Mouse (Mus musculus): ENCODE results near the gene Cd300ld5.
"Not testable (repeated sequence)": the region's sequence is repeated elsewhere in the genome, so short reads cannot be mapped to it uniquely, and the experiment has no call there.

The Cd300ld5 gene

DNA sequence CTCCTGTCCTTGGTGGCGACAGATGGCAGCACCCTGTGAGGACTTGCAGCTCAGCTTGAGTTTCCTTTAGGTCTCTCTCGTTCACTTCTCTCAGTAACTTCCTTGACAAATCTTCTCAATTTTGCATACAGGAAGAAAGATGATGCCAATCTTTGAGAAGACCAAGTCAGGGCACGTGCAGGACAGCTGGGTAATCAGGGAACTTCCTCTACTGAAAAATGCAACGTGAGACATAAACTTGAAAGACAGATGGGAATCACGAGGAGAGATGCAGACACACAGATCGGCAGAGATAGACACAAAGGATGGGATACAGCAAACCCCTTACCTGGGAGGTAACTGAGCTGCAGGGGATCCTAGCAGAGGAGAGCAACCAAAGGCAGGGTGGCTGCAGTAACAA, at the start of gene Cd300ld5:
Gene Cd300ld5, minus strand, starts transcription at position 101 of the 400 bp plus-strand sequence.
- not testable (repeated sequence) for DNase-seq

DNA sequence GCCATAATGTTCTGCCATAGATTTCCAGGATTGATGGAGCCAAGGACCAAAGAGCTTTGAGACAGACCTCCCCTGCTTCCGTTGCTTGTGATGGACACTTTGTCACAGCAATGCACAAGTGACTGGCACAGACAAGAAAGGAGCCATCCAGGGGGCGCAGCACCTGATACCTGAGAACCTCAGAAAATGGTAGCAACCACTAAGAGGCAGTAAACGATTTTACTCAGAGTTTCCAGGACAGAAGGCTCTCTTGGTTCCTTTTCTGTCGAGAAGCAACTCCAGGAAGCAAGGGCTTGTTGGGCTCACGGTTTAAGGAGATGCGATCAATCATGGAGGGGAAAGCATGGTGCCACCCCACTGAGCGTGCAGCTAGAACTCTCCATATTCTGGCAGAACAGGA, 48.6 kb upstream of the Cd300ld5 start:
- no peak for DNase-seq

- DNase-seq, result no peak
These were observed 47.5 kb upstream of the Cd300ld5 start for GRCm38 (mm10) chr11:115085064-115085463.

GRCm38 (mm10) chr11:115084595-115084994, 47.0 kb upstream of the Cd300ld5 start:
- DNase-seq, result no peak

DNA sequence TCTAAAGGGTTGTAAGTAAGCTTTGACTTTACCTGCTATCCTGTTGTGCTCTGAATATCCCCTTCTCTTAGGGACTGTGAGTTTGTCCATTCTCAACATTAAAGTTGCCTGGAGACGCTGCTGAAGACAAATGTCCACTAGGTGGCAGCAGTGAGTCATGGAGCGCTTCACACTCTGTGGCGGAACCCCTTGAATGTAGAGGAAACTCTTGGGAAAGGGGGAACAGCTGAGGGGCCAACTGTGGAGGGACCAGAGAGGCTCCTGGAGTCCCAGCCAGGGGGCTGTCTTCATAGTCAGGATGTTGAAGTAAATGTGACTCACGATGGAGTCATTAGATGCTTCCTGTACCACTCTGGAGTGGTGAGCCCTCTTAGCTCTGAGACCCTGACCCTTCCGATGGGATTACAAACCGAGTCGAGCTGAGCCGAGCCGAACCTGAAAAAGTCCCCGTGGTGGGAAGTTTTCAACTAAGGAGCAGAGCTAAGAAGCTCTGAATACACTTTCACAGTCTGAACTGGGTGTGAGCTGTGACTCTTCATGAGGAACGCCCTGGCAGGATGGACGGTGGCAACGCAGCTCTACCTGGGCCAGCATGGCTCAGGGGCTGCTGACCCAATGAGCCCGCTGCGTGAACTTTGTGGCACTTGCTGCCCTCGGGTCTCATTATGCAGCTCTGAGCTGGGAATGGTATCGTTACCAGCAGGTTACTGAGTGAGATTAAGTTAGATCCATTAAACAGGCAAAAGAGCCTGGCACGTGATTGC, 46.0 kb upstream of the Cd300ld5 start:
- DNase-seq, result peak; percentile 67

- DNase-seq, result no peak
These were observed 44.6 kb upstream of the Cd300ld5 start for GRCm38 (mm10) chr11:115082196-115082595.

- DNase-seq, result no peak
These were observed 43.8 kb upstream of the Cd300ld5 start for GRCm38 (mm10) chr11:115081373-115081772.

- peak; percentile 53 for DNase-seq
These were observed 43.3 kb upstream of the Cd300ld5 start for GRCm38 (mm10) chr11:115080886-115081285.

DNA sequence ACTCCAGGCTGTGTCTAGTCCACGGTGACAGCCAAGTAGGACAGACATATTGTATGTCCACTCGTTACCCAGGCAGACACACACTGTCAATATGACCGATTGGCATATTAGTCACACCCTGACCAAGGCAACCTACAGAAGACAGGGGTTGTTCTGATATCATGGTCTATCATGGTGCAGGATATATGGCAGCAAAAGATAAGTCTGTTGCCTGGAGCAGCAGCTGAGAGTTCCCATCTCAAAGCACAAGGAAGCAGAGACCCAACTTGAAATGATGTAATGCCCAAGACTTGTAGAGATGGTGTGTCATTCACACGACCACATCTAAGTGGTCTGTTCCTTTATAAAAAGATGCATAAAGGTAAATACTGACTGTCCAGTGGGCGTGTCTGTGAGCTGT, 41.1 kb upstream of the Cd300ld5 start:
- no peak for DNase-seq

GRCm38 (mm10) chr11:115077436-115077835, 39.9 kb upstream of the Cd300ld5 start:
- DNase-seq, result no peak

- no peak for DNase-seq
These were observed 38.3 kb upstream of the Cd300ld5 start for GRCm38 (mm10) chr11:115075859-115076258.

DNA sequence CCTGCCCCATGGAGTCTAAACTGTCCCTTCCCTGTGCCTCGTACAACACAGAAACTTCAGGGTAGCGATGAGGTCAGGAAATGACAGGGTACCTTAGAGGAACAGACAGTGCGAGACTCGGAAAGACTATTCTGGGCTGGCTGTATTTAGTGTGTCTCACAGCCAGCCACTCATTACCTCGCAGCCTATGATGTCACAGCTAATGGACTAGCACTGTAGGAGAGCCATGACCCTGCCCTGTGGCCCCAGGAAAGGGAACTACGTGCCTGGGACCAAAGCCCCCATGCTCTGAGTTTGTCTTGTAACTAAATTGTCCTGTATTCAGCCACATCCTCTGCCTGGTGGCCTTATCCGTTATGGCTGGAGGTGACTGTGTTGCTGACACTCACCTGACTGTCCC, 37.8 kb upstream of the Cd300ld5 start:
- DNase-seq, result no peak

DNA sequence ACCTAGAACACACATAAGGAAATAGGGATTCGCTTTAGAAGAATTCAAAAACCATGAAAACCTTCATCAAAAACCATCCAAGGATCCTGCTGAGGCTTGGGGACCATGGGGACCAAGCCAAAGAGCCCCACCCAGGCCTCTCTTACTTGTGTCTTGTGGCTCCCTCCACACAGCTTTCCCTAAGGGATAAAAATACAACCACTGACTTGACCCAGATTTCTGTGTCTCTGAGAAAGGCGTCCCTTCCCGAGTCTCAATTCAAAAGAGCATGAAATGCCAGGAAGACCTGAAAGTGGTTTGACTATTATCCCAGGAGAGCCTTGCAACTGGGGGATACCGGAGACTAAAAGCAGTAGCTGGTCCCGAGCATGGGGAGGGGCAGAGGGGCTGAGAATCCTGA, 35.4 kb upstream of the Cd300ld5 start:
- DNase-seq, result no peak

DNA sequence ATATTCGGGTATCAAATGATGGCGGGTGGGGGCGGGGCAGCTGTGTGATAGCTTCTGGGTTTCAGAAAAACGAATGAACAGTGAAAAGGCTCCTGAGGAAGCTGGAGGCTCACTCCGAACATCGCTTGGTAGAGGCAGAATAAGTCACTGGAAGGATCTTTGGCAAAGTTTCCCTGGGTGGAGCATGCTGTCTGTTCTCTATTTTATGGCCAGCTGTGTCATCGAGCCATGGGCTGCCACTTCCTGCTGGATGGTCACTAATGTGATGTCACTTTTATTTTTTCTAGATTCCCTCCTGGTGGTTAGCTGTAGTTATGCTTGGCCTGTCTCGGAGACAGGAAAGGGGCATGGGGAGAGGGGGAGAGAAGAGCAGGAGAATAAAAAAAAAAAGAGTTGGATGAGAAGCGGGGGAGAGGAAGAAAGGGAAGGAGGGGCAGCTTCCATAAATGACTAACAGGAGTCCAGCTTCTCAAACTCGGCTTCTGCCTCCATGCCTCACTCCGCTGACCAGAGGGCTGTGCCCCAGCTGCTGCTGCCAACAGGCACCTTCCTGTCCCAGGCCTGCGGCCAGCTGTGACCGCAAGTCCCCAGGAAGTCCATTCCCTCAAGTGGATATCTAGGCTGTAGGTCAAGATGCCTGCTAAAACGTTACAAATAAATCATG, 34.2 kb upstream of the Cd300ld5 start:
- peak; percentile 55 for DNase-seq

DNA sequence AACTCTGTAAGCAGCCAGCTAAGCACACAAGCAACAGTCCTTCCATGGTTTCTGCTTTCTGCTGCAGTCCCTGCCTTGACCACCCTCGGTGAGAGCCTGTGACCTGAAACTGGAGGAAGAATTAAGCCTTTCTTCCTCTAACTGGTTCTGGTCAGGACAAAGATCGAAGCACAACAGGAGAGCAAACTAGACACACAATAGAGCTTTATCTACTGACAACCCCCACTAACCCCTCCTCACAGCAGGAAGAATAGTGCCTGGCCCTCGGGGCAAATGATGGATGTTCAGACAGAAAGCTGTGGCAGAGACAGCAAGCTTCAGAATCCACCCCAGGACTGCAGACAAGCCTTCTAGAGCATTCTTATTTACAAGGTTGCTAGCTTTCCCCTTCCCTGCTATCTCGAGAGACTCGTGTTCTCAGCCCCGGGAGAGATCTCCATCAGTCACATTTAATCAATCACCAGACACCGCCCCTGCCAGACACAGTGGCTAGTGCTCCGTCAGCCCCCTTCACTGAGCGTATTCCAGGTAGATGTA, 33.5 kb upstream of the Cd300ld5 start:
- no peak for DNase-seq

DNA sequence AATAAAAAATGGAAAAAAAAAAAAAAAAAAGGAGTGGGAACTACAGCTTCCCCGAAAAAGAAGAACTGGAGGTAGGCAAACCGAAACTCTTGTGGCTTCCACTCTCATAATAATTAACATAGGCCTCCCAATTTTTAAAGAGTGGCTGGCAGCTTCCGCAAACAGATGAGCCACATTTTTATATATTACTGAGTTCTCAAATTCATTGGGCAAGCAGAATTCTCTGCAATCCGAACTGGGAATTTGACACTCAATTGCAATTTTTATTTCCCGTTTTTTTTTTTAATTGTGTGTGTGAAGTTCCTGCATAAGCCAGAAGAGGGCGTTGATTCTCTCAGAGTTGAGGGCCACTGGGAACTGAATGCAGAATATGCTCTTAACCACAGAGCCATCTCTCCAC, 29.2 kb upstream of the Cd300ld5 start:
- no peak for DNase-seq

DNA sequence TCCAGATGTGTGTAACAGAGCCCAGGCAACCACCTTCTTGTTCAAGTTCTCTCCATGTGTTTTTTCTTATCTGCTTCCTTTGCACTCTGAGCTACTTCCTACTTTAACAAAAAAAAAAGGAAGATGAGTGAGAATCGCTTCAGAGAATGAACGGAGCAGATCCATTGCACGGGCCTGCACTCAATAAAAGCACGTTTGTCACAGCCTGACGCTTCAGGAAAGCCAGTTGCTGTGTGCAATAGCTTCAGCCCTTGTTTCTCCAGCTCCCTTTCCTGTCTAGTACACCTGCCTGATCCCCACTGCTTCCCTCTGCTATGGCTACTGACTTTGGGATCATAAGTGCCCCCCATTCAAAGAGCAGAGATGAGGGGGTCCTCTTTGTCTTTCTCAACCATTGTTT, 24.5 kb upstream of the Cd300ld5 start, which contains the start of gene Cd300e:
Gene Cd300e, minus strand, starts transcription at position 101 of the 400 bp plus-strand sequence.
- DNase-seq, result no peak

DNA sequence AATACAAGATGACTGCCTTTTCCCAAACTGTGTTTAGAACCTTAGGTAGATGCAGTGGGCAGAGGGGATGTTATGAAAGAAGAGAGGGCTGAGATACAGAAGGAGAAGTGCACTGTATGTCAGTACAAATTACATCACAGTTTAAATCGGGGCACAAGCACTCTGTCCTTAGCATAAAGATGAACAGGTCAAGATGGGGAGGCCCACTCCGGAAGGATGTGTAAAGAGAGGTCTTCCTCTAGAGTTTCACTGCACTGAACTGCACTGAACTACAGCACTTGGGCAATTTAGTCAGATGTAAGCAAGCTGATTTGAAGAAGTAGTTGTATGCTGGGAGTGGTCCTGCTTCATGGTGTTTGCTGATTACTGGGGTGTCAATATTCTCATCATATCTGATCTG, 22.2 kb upstream of the Cd300ld5 start:
- DNase-seq, result no peak

DNA sequence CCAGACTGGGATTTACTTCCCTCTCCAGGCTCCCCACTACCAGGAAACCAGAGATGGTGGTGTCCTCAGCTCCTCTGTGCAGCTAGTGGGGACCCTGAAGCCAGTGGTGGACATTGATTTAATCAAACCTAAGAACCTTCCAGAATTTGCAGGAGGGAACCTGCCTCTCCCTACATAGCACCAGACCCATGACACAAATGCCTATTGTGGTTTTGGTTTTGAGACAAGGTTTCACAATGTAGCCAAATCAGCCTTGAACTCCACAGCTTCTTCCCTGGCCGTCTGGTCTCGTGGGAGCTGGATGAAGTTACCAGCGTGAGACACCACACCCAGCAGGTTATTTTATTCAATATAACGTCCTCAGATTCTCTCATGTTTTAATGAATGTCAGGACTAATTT, 21.1 kb upstream of the Cd300ld5 start:
- DNase-seq, result no peak

DNA sequence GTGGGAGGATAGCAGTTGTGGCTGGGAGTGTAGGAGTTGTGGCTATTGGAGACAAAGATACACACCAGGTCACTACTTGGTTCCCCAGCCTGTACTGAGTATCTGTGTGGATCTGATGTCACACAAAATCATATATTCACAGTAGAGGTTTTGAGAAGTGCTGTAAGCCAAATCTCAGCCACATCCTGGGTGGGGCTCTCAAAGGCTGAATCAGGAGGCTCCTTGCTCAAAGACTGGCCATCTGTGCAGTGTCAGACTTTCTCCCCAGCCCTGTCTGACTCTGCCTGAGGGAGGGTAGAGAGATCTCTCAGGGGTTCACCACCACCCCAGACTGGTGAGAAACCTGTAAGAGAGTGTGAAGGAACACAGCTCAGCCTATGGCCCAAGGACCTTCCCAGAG, 17.0 kb upstream of the Cd300ld5 start:
- no peak for DNase-seq

DNA sequence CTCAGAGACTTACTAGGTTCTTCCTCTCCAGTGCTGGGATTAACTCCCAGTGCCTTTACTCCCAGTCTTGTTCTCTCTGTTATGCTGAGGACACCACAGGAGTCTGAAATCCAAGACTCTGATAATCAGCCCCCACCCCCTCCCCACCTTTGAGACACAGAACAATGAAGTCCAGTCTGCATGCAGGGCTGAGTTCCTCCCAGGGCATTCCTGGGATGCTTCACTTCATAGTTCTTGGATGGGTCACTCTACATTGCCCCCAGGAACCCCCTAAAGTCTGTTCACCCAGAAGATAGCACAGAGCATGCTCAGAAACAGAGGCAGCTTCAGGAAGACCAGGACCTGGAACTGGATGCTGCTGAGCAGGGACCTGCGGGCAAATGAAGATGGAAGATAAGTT, 15.4 kb upstream of the Cd300ld5 start:
- no peak for DNase-seq

- peak; percentile 66 for DNase-seq
These were observed 14.6 kb upstream of the Cd300ld5 start for GRCm38 (mm10) chr11:115052206-115052605.

DNA sequence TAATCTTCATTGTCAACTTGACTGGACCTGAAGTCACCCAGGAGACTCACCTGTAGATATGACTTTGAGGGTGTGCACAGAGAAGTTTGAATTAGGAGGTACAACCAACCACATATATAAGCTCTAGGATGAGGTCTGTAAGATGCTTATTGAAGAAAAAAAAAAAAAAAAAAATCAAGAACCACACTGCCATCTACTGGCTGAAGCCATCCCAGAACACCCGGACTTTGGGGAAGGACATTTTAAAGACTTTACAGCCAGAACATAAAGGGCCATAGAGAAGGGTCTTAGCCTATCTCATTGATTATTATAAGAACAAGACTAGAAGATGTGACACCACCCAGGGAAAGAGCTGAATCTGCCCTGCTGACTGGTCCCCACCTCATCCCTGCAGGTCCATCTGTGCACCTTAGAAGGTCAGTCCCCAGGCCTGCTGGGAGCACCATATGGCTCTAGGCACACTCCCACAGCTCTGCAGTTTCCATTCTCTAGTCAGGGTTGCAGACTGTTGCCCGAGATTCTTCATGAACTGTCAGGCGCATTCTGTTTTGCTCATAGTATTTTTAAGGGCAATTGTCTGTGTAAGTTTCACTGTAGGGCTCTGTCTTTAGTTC, 11.8 kb upstream of the Cd300ld5 start:
- DNase-seq, result no peak

GRCm38 (mm10) chr11:115048259-115048658, 10.7 kb upstream of the Cd300ld5 start, which contains the start of gene Cd300ld3:
Cd300ld3 (minus strand) TSS chr11:115048409.
- no peak for DNase-seq

Measured in kidney, postnatal 14 days (tissue).